Mouse (Mus musculus): Measurements from ENCODE around the gene Megf6.

Megf6 gene

DNA sequence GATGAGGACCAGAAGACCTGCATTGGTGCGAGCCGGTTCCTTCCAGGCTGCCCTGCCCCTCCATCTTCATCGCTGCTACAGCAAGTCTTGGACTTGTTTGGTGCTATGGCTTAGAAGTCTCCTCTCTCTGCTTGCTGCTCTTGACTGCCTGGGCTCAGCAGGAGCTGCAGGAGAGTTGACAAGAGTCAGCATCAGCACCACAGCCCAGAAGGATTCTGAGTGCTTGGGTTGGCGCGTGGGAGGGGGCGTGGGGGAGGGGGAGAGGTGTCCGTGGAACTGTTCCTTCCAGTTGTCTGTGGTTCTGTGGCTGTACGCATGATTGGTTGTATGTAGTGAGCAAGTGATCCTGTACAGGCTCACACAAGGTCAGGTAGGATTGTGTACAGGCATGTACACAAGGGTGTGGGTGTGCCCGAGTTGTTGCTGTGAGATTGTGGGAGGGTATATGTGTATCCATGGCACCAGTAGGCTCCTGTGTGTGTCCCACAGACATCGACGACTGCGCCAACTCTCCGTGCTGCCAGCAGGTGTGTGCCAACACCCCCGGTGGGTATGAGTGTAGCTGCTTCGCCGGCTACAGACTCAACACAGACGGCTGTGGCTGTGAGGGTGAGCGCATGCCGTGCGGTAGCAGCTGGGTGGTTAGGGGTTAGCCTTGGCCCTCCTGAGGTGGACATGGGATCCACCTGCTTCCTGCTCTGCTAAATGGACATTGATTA, 82.2 kb downstream of the Megf6 start:
- DNase-seq (ENCODE audit: low spot score in 2 of 2), result no peak

DNA sequence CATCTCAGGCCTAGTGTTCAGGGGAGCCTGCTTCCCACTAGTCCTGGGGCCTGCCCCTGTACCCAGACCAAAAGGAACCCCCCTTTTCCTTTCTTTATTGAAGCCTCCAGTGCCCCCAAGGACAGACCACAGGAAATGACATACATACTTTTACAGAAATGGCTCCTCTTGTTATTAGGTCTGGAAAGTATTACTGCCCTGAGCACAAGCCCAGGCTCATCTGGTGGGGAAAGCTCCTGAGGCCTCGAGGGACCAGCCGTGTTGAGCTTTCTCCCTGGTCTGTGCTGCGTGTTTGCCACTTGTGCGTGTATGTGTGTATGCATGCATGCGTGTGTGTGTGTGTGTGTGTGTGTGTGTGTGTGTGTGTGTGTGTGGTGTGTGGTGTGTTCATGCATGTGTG, 90.2 kb downstream of the Megf6 start:
- DNase-seq (ENCODE audit: low spot score in 2 of 2), result no peak

DNA sequence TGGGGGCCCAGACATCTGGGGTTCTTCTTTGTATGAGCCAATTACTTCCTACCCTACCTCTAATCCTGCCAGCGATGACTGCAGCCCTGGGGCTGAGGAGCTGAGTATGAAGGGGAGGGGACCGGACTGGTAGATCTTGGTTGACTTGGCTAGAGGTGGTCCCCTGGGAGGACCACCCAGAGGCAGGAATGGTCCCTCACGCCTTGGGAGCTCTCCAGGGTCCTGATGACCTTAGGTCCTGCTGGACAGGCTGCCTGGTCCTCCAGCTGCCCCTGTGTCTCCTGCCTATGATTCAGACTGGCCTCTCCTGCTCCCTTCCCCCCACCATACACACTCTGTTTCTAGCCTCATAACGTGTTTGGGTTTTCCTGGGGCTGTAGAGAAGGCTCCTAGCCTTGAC, 91.5 kb downstream of the Megf6 start:
- DNase-seq (ENCODE audit: low spot score in 2 of 2), result no peak

DNA sequence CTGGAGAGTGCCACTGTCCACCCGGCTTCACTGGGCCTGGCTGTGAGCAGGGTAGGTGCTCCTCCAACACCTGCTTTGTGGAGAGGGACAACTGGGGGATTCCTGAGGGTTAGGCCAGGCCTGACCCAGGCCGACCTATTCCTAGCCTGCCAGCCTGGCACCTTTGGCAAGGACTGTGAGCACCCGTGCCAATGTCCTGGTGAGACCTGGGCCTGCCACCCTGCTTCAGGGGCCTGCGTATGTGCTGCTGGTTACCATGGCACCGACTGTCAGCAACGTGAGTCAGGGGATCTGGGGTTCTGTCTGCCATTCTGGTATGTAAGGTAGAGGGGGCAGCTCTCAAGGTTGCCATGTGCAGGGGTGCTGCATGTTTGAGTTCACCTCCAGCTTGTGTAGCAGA, 97.0 kb downstream of the Megf6 start:
- no peak for DNase-seq (ENCODE audit: low spot score in 2 of 2)

DNA sequence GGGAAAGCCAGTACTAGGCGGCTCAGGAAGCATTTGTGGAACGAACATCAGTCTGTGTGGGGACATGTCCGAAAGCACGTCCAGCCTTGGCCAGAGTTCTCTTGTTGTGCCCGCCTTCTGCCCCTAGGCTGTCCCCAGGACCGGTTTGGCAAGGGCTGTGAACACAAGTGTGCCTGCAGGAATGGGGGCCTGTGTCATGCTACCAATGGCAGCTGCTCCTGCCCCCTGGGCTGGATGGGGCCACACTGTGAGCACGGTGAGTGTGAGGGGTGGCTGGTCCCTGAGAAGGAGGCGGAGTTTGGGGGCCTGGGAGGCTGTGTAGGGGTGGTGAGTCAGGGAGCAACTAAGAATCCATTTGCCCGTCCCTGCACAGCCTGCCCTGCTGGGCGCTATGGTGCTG, 99.0 kb downstream of the Megf6 start:
- DNase-seq (ENCODE audit: low spot score in 2 of 2), result no peak

DNA sequence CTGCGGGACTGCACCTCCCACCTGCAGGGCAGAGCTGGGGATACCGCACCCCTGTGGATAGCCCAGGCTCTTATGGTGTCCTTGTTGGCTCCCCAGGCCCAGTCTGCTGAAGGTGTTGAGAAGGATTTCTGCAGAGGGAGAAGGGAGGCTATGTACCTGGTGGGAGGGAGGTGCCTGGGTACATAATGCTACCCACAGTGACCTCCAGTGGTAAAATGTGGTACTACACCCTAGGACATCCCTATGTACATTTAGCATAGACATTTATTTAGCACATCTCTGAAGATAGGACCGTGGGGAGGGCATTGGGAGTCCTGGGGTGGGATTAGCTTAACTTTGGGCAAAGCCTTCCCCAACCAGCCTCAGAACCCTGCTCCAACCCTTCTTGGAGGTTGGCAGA, 102.5 kb downstream of the Megf6 start:
- peak; percentile 9 to 10 for DNase-seq (ENCODE audit: low spot score in 2 of 2)

DNA sequence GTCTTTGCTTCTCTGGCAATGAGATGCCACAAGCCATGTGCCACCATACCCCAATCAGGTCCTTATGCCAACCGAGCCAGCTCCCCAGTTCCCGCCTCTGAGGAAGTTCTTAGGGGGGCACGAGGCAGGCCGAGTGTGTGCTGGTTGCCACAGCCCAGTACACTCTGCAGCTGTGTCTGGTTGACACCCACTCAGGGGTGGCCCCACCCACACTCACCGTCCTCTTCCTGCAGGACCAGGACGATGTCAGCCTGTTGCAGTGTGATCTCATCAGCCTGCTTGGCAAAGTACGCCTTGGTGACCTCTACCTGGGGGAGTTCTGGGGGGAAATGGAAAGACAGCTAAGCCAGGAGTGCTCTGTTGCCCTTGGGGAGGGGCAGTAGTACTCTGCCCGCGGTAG, 109.0 kb downstream of the Megf6 start:
- no peak for DNase-seq (ENCODE audit: low spot score in 2 of 2)

DNA sequence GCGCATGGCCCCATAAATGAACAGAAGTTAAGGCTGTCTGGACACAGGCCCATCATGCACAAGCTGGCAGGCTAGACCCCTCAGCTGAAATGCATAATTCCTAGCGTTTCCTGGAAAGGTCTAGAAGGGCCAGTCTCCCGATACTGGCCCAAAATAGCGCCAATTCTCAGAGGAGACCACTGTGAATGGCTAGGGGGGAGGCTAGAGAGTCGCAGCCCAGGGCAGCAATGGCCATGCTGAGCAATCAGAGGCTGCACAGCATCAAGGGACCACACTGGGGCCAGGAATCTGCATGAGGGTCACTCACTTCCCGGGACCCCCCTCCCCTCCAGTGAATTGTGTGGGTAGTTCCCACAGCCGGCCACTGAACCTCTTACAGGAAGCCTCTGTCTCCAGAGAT, 113.1 kb downstream of the Megf6 start:
- DNase-seq (ENCODE audit: low spot score in 2 of 2), result no peak

DNA sequence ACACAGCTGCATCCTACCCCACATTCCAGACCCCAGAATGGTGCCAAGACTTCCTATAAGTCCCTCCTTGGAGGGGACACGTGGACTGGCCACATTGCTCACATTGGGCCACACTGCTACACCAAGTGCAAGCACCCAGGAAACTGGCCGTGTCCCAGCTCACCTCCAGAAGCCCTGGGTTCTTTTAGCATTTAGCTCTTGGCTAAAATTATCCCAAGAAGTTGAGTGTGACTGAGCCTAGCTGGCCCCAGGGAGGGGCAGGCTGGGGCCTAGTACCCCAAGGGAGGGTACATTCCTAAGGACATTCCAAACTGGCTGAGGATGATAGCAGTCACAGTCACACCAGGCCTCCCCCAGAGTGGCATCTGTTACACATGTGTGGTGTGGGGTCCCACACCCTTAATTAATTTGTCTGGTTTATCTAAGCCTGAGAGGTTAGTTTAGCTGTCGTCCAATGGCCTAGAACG, 123.2 kb downstream of the Megf6 start:
- DNase-seq (ENCODE audit: low spot score in 2 of 2), result no peak

DNA sequence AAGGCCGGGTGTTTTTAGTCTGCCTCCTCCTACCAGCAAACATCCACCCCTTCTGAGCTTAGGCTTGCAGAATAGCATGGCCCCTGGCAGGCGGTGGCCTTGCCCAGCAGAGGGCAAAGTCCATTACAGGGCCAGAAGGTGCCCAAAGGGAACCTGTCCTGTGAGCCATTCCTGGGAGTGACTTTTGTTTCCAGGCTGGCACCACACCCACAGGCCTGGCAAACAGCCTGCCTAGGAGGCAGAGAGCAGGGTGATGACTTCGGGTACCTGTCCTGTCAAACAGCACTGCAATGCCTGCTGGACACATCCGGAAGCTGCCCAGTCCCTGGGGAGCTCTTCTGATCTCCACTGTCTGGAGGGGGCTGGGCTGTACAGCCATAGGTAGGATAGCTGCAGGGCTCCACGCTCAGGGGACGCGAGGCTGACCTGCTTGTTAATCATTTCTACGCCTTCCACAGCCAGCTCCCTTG, 123.8 kb downstream of the Megf6 start:
- DNase-seq (ENCODE audit: low spot score in 2 of 2), result no peak

DNA sequence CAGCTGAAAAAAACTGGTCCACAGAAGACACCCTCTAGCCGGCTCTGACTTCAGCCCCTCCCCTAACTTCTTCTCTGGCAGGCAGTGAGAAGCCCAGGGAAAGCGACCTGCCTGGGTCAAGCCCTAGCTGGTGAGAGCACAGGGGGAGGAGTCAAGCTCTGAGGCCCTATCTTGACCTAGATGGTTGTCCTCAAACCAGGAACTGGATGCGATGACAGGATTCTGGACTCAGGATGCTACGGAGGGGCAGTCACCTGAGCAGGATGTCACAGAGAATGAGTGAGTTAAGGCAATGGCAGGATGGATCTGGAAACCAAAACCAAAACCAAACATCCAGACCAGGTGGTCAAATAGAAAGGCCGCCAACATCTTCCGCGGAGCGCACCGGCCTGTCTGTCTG, 127.2 kb downstream of the Megf6 start:
- DNase-seq (ENCODE audit: low spot score in 2 of 2), result peak in 1 of 2 experiments; percentile 5

DNA sequence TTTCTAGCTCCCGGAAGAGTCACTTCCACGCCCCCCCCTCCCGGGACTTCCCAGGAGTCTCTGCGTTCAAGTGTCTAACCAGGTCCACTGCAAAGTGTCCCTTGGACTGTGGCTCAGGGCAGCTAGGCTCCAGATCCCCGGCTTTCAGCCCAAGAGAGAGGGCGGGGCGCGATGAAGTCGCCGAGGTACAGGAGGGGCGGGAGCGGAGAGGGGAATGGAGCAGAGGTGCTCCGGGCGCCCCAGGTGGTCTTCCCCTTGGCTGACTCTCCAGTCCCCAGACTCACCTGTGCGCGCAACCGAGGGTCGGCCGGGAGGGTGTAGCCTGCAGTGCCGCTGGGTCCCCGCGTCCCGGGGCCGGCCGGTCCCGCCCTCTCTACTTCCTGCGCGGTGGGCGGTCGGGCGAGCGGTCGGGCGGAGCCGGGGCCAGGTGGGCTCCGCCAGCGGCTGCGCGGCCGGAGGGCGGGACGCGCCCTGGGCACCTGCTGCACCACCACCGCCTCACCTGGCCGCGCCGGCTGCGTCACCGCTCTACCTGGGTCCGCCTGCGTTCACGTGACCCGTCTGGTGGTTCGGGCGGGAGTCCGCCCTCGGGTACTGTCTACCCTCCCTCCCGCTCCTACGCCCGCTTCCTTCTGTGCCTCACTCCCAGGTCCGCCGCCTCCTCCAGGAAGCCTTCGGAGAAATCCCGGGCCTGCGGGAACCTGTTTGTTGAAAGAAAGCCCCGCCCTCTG, 129.2 kb downstream of the Megf6 start:
- no peak for DNase-seq (ENCODE audit: low spot score in 2 of 2)

DNA sequence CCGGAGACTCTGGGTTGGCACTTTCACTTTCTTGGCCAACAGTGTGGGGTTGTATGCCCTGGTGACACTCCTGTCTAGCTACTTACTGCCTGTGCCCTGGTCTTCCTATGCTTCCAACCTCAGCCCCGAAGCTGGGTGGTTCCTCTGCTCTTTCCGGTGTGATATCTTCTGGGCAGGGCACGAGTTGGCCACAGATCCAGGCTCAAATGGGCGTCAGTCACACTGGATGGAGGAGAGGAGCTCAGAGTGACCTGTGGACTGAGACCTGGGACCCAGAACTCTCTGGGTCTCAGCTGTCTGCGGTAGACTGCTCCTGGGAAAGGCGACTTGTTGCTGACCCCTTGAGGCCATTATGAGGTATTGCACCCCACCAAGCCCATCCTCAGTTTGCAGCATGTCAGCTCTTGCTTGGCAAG, 130.9 kb downstream of the Megf6 start, which contains the start of gene Arhgef16:
Gene Arhgef16 (minus strand): TSS at position 211 of the 416 bp plus-strand sequence.
- DNase-seq (ENCODE audit: low spot score in 2 of 2), result peak; percentile 11 to 26

DNA sequence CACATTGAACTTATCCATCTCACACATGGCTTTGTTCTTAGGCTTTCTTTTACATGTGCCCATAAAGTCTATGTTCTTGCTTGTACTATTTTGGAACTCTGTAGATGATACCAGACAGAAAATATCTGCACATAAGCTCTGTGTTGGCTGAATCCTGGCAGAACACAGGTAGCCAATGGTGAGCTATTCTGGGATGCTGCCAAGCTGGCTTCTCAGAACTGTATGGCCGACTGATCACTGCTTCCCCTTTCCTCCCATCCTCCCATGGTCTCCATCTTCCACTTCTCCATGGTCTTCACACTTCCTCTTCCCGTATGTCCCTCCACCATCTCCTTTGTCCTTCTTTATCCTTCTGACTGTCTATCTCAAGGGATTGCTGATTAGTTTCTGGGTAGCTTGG, 138.6 kb downstream of the Megf6 start:
- no peak for DNase-seq (ENCODE audit: low spot score in 2 of 2)

DNA sequence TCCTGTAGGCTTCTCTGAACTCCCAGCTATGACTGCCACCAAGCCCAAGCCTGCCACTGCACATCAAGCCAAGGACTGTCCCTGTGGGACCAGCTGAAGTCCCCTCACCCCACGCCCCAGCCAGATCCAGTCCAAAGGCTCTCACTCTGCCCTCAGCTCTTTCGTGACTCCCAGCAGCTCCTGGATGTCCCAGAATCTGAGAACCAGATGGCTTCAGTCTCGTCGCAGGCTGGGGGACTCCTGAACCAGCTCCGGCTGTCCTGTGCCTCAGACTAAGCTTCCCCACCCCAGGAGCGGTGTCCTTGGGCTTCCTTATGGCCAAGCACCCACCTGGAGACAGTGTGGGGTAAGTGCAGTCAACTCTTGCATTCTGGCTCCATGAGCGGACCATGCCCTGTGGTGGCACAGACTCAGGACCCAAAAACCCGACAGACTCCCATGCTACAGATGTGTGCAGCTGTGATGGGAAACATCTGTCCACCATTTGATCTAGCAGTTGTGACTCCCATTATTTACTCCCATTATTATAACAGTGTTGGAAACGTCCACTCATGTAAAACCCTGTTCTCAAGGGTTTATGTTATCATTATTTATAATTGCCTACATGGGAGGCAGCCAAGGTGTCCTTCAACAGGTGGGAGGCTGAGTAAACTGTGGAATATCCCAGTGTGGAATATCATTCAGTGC, 140.2 kb downstream of the Megf6 start:
- no peak for DNase-seq (ENCODE audit: low spot score in 2 of 2)

DNA sequence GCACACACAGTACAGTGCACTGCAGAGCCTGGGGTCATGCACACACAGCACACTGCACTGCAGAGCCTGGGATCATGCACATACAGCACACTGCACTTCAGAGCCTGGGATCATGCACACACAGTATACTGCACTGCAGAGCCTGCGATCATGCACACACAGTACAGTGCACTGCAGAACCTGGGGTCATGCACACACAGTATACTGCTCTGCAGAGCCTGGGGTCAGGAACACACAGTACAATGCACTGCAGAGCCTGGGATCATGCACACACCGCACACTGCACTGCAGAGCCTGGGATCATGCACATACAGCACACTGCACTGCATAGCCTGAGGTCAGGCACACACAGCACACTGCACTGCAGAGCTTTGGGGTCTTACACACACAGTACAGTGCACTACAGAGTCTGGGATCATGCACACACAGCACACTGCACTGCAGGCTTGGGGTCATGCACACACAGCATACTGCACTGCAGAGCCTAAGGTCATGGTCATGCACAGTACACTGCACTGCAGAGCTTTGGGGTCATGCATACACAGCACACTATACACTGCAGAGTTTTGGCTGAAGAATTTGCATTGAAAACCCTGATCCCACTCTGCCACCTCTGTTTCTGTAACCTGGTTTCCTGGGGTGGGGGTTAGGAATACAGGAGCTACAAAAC, 141.7 kb downstream of the Megf6 start:
- no peak for DNase-seq (ENCODE audit: low spot score in 2 of 2)

DNA sequence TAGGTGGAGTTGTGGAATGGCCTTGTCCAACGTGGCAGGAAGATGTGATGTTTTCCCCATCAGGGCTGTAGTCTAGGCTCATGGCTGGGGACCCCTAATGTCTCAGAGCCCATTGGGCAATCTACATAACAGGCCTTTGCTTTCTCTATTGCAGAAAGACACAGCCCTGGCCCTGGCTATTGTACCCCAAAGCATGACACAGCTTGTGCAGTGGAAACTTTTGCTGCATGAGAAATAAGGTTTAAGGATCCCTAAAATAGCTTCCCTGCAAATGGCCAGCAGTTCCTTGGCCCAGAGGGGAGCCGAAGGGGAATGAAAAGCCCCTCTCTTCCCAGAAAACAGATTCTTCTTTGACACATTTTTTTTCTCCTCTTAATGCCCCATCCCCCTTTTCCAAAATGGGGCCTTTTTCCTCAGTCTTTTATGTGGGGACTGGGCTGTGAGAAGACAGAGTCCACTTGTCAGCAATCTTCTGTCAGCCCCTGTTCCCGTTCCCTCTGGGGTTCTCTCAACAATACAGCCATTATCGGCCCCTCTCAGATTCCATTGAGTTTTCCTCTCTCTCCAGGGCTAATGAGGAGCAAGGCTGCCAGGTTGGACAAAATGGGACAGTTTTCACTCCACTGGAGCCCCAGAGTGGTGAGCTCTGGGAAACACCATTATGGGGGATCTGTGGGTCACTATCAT, 142.5 kb downstream of the Megf6 start:
- no peak for DNase-seq (ENCODE audit: low spot score in 2 of 2)

DNA sequence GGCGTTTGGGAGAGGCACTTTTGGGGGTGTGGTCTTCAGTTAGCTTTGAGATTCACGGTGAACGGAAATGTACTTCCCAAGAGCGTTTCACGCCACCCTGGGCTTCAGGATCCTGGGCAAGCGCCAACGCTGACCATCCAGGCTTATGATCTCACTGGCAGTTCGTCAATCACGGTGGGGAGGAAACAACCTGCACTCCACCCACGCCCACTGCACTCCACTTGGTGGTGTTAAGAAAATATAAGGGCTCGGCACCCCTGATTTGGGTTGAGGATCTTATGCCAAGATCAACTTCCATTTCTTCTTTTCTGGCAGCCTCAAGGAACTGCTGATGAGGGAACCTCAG, 143.1 kb downstream of the Megf6 start:
- no peak for DNase-seq (ENCODE audit: low spot score in 2 of 2)

Data from natural killer cell, adult 2 months (primary cell).